Mouse (Mus musculus) adrenal gland, postnatal 10 days (tissue): ENCODE measurements at regions not wholly inside any gene's neighbourhood (a gene's known extent, or its start where the extent isn't known, plus 50 kb on each side); places are given as distances from the start of the nearest gene placed in this dataset.
A peak's percentile ranks its signal among the peaks of the same experiment; 100 is the strongest.
"Not testable (repeated sequence)": the region's sequence is repeated elsewhere in the genome, so short reads cannot be mapped to it uniquely, and the experiment has no call there.

ENCODE experiments used
- DNase-seq: peaks from one replicate; pipeline ENCODE4 v3.0.0; 2021; ENCODE audit warnings: mixed read lengths

- DNase-seq, result no peak
These were observed 64.8 kb downstream of the Ptchd3 start for GRCm38 (mm10) chr11:121894801-121895200.

- not testable (repeated sequence) for DNase-seq
These were observed 74.3 kb downstream of the Ptchd3 start for GRCm38 (mm10) chr11:121904393-121904792.

GRCm38 (mm10) chr11:121924631-121925030 is 94.6 kb downstream of the Ptchd3 start:
- DNase-seq, result not testable (repeated sequence)

GRCm38 (mm10) chr11:121925043-121925442 is 95.0 kb downstream of the Ptchd3 start:
- DNase-seq, result not testable (repeated sequence)

DNA sequence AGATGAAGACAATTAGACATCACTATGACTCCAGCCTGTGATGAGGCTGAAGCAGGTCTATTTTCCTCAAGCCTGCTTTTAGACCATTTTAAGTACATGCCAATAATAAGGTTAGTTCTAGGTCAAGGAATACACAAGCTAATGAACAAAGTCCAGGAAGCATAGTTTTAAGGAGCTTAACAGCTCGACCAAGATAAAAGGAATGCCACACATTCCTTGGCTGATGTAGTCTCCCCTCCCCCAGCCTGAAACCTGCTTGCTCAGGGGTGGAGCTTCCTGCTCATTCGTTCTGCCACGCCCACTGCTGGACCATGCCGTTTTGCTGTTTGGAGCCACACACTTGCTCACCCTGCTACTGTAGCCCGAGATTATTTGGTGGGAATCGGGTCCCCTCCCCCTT is 121.7 kb downstream of the Ptchd3 start:
- not testable (repeated sequence) for DNase-seq

- DNase-seq, result peak; percentile 3
These were observed 126.6 kb downstream of the Ptchd3 start for GRCm38 (mm10) chr11:121956367-121957235.

DNA sequence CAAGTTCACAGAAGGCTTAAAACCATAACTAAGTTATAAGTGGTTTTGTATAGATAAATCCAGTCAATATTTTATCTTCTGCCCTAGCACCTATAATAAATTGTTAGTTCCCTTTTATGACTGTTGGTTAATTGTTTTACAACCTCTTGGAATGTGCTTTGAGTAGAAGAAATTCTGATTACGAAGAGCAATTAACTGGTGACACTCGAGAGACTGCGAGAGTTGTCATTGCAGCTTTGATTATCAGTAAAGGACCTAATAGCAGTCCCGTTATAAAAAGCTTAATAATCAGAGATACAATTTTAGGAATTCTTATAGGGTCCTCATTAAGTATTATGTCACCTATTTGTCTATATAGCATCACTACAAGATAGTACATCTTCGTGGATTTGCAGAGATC is 128.7 kb downstream of the Ptchd3 start:
- DNase-seq, result not testable (repeated sequence)

DNA sequence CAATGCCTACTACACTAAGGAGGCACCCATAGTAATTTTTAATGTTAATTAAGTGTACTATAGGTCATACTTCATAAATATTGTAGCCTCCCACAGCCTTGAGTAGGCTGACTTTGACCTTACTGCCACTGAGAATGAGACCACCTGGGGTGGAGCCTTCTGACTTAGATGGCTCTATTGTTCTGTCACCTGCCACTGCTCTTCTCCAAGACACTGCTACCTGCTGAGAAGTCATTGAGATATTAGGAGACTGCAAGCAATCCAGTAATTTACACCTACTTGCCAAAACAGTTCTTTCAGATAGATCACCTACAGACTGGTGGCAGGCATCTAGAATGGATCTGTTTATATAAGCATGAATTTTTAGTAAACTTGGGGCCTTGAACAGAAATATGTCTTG is 134.1 kb downstream of the Ptchd3 start:
- not testable (repeated sequence) for DNase-seq

GRCm38 (mm10) chr11:121965911-121966310 is 135.9 kb downstream of the Ptchd3 start:
- DNase-seq, result peak; percentile 3
